Mouse (Mus musculus) cortical plate, adult 2 months (tissue): ENCODE data around the gene Pls1.

ENCODE experiments used
- CTCF ChIP-seq: fragments of 200-500 bp; IDR thresholded peaks from 2 replicates; pipeline ENCODE4 v1.5.1; 2011; ENCODE audit warnings: mild to moderate bottlenecking, control low read depth, low read length; ENCODE audit not compliant: insufficient read depth; ENCODE audit errors: extremely low read depth
- POLR2A ChIP-seq: fragments of 200-500 bp; IDR thresholded peaks from 2 replicates; pipeline ENCODE4 v1.6.1; 2011; ENCODE audit warnings: mild to moderate bottlenecking, low read length, control low read depth; ENCODE audit not compliant: insufficient read depth; ENCODE audit errors: extremely low read depth

DNA sequence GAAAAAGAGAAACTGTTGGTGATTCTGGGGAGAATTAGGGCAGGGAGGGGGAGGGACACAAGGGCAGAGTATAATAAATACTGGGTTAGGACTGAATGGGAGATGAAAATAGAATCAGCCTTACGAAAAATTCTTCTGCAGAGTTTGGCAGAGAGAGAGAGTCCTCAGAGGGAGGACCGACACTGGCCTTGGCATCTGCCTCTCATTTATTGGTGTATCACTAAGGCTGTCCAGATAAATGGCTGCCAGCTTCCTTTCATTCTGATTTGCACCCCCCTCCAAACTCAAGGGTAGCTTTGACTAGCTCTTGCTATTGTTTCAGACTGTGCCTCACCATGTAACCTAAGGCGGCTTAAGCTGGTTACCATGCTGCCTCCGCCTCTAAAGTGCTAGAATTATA lies 10.9 kb upstream of the Pls1 start:
- no peak for TF ChIP-seq CTCF
- TF ChIP-seq POLR2A: no peak
